Mouse (Mus musculus) MEL (cell line): Measurements from ENCODE around the gene Mmgt2. TPM values are rescaled to one million over a fixed set of nuclear protein-coding genes. Genes with fewer than 3 reads are reported as not detected.

Experiments used
- DNase-seq: peaks from one replicate; pipeline ENCODE4 v3.0.0; 2011; ENCODE audit warnings: low read depth, low spot score
- H3K27ac ChIP-seq: 2 replicates; pipeline ENCODE4 v1.5.1; 2012; ENCODE audit warnings: low read depth, mild to moderate bottlenecking, control low read depth, low read length, moderate library complexity; ENCODE audit not compliant: control insufficient read depth
- H3K27me3 ChIP-seq, 2 experiments: fragments of 150-350 bp in 1 of 2; sonication (generic) in 1 of 2; 2 replicates each; pipeline ENCODE4 v1.6.1; 2012; ENCODE audit warnings: low read length in 2 of 2, mild to moderate bottlenecking in 2 of 2, improper control_type of control experiment in 1 of 2, moderate library complexity in 1 of 2; ENCODE audit not compliant: insufficient read depth in 2 of 2, control insufficient read depth in 1 of 2
- H3K36me3 ChIP-seq, 2 experiments: 2 replicates each; pipeline ENCODE4 v1.6.1; 2012 to 2014; ENCODE audit warnings: low read length in 2 of 2, improper control_type of control experiment in 1 of 2, inconsistent platforms in 1 of 2, mild to moderate bottlenecking in 1 of 2; ENCODE audit not compliant: insufficient read depth in 2 of 2, control insufficient read depth in 1 of 2
- H3K4me1 ChIP-seq, 2 experiments: fragments of 150-350 bp in 1 of 2; sonication (generic) in 1 of 2; 2 replicates each; pipeline ENCODE4 v1.6.1; 2012; ENCODE audit warnings: low read length in 2 of 2, improper control_type of control experiment in 1 of 2, mild to moderate bottlenecking in 1 of 2; ENCODE audit not compliant: insufficient read depth in 2 of 2, control insufficient read depth in 1 of 2
- H3K4me3 ChIP-seq, 2 experiments: fragments of 150-350 bp in 1 of 2; sonication (generic) in 1 of 2; 2 replicates each; pipeline ENCODE4 v1.5.1; 2012; ENCODE audit warnings: low read depth in 2 of 2, low read length in 2 of 2, mild to moderate bottlenecking in 2 of 2, moderate library complexity in 2 of 2, control low read depth in 1 of 2, improper control_type of control experiment in 1 of 2; ENCODE audit not compliant: control insufficient read depth in 1 of 2, insufficient read depth in 1 of 2
- H3K79me2 ChIP-seq: 2 replicates; pipeline ENCODE4 v1.6.1; 2012; ENCODE audit warnings: mild to moderate bottlenecking, low read length, moderate library complexity; ENCODE audit not compliant: control insufficient read depth, poor library complexity, insufficient read depth
- H3K9ac ChIP-seq: 2 replicates; pipeline ENCODE4 v1.6.1; 2012; ENCODE audit warnings: low read depth, mild to moderate bottlenecking, control low read depth, low read length, moderate library complexity; ENCODE audit not compliant: control insufficient read depth, poor library complexity, severe bottlenecking
- H3K9me3 ChIP-seq: fragments of 150-350 bp; sonication (generic); replicated peaks from 2 replicates; pipeline ENCODE4 v1.6.1; 2012; ENCODE audit warnings: mild to moderate bottlenecking, low read length, improper control_type of control experiment, moderate library complexity; ENCODE audit not compliant: insufficient read depth
- CHD1 ChIP-seq: IDR thresholded peaks from 2 replicates; pipeline ENCODE4 v1.6.1; 2012; ENCODE audit warnings: low read depth, mild to moderate bottlenecking, inconsistent platforms, low read length, improper control_type of control experiment
- CHD2 ChIP-seq: IDR thresholded peaks from 2 replicates; pipeline ENCODE4 v1.6.1; 2011; ENCODE audit warnings: low read length, improper control_type of control experiment
- E2F4 ChIP-seq: IDR thresholded peaks from 2 replicates; pipeline ENCODE4 v1.6.1; 2011; ENCODE audit warnings: low read depth, low read length, improper control_type of control experiment, borderline replicate concordance
- EP300 ChIP-seq, 2 experiments: IDR thresholded peaks; 2 replicates each; pipeline ENCODE4 v1.6.1; 2011; ENCODE audit warnings: improper control_type of control experiment in 2 of 2, low read length in 2 of 2, low read depth in 1 of 2, mild to moderate bottlenecking in 1 of 2
- ETS1 ChIP-seq: IDR thresholded peaks from 2 replicates; pipeline ENCODE4 v1.6.1; 2012; ENCODE audit warnings: low read depth, mild to moderate bottlenecking, inconsistent platforms, low read length, improper control_type of control experiment, moderate library complexity
- GABPA ChIP-seq: IDR thresholded peaks from 2 replicates; pipeline ENCODE4 v1.6.1; 2012; ENCODE audit warnings: low read depth, mild to moderate bottlenecking, inconsistent platforms, low read length, improper control_type of control experiment, moderate library complexity
- JUND ChIP-seq: IDR thresholded peaks from 2 replicates; pipeline ENCODE4 v1.6.1; 2011; ENCODE audit warnings: low read depth, mild to moderate bottlenecking, improper control_type of control experiment, low read length
- KAT2A ChIP-seq: conservative IDR thresholded peaks from 2 replicates; pipeline ENCODE4 v1.6.1; 2012; ENCODE audit warnings: low read depth, low read length, improper control_type of control experiment, inconsistent platforms
- MAFK ChIP-seq: IDR thresholded peaks from 2 replicates; pipeline ENCODE4 v1.6.1; 2011; ENCODE audit warnings: low read depth, mild to moderate bottlenecking, low read length, improper control_type of control experiment, borderline replicate concordance
- MAX ChIP-seq: IDR thresholded peaks from 2 replicates; pipeline ENCODE4 v1.6.1; 2011; ENCODE audit warnings: low read length, improper control_type of control experiment
- MXI1 ChIP-seq: IDR thresholded peaks from 2 replicates; pipeline ENCODE4 v1.6.1; 2011; ENCODE audit warnings: mild to moderate bottlenecking, low read depth, low read length, improper control_type of control experiment
- NRF1 ChIP-seq: IDR thresholded peaks from 2 replicates; pipeline ENCODE4 v1.6.1; 2014; ENCODE audit warnings: low read depth, mild to moderate bottlenecking, inconsistent platforms, low read length, improper control_type of control experiment, moderate library complexity; ENCODE audit not compliant: poor library complexity, insufficient read depth, severe bottlenecking
- POLR2A ChIP-seq, 2 experiments: IDR thresholded peaks; 2 replicates each; pipeline ENCODE4 v1.6.1; 2011 to 2012; ENCODE audit warnings: low read length in 2 of 2, mild to moderate bottlenecking in 2 of 2, control low read depth in 1 of 2, improper control_type of control experiment in 1 of 2, low read depth in 1 of 2, moderate library complexity in 1 of 2; ENCODE audit not compliant: control insufficient read depth in 1 of 2, insufficient read depth in 1 of 2, poor library complexity in 1 of 2
- POLR2AphosphoS2 ChIP-seq: IDR thresholded peaks from 2 replicates; pipeline ENCODE4 v1.6.1; 2011; ENCODE audit warnings: low read length, improper control_type of control experiment
- POLR2AphosphoS5 ChIP-seq: IDR thresholded peaks from 2 replicates; pipeline ENCODE4 v1.6.1; 2012; ENCODE audit warnings: low read depth, borderline replicate concordance, mild to moderate bottlenecking, inconsistent platforms, low read length, moderate library complexity, mixed read lengths
- RCOR1 ChIP-seq: IDR thresholded peaks from 2 replicates; pipeline ENCODE4 v1.6.1; 2012; ENCODE audit warnings: low read depth, mild to moderate bottlenecking, inconsistent platforms, low read length, improper control_type of control experiment
- SIN3A ChIP-seq: IDR thresholded peaks from 2 replicates; pipeline ENCODE4 v1.6.1; 2012; ENCODE audit warnings: low read length, improper control_type of control experiment, inconsistent platforms
- SMC3 ChIP-seq: IDR thresholded peaks from 2 replicates; pipeline ENCODE4 v1.6.1; 2011; ENCODE audit warnings: low read depth, low read length, improper control_type of control experiment
- TAL1 ChIP-seq: IDR thresholded peaks from 2 replicates; pipeline ENCODE4 v1.6.1; 2012; ENCODE audit warnings: mild to moderate bottlenecking, inconsistent platforms, low read length, moderate library complexity, mixed read lengths
- TBP ChIP-seq: IDR thresholded peaks from 2 replicates; pipeline ENCODE4 v1.8.0; 2011; ENCODE audit warnings: low read depth, low read length, improper control_type of control experiment
- TCF12 ChIP-seq: IDR thresholded peaks from 2 replicates; pipeline ENCODE4 v1.6.1; 2014; ENCODE audit warnings: low read depth, mild to moderate bottlenecking, inconsistent platforms, low read length, improper control_type of control experiment, moderate library complexity
- UBTF ChIP-seq: IDR thresholded peaks from 2 replicates; pipeline ENCODE4 v1.6.1; 2012; ENCODE audit warnings: low read depth, mild to moderate bottlenecking, inconsistent platforms, low read length, improper control_type of control experiment, moderate library complexity, borderline replicate concordance; ENCODE audit not compliant: insufficient read depth
- ZC3H11A ChIP-seq: IDR thresholded peaks from 2 replicates; pipeline ENCODE4 v1.6.1; 2012; ENCODE audit warnings: low read depth, mild to moderate bottlenecking, inconsistent platforms, low read length, improper control_type of control experiment
- ZMIZ1 ChIP-seq: IDR thresholded peaks from 2 replicates; pipeline ENCODE4 v1.6.1; 2012; ENCODE audit warnings: low read depth, mild to moderate bottlenecking, inconsistent platforms, low read length, improper control_type of control experiment, moderate library complexity
- polyA plus RNA-seq, 2 experiments: library from polyadenylated mRNA; stranded (reverse) in 1 of 2; unstranded in 1 of 2; fragments of >175 nt in 1 of 2; fragments of >200 nt in 1 of 2; gene quantifications; 2 replicates each; pipeline versions ENCODE4 v1.2.1 to v1.2.4; 2012; ENCODE audit warnings: low replicate concordance in 2 of 2, low read depth in 1 of 2; ENCODE audit not compliant: insufficient read length in 2 of 2, insufficient read depth in 1 of 2, missing spikeins in 1 of 2
- total RNA-seq: library from RNA; depleted of rRNA; stranded (reverse); fragments of 300-350 nt; gene quantifications from 2 replicates; pipeline ENCODE4 v1.2.3, GENCODE M21; 2012

Mmgt2 gene
- total and polyA plus RNA-seq, 3 experiments, result 24.1 to 51.9 TPM; not detected in 1

DNA sequence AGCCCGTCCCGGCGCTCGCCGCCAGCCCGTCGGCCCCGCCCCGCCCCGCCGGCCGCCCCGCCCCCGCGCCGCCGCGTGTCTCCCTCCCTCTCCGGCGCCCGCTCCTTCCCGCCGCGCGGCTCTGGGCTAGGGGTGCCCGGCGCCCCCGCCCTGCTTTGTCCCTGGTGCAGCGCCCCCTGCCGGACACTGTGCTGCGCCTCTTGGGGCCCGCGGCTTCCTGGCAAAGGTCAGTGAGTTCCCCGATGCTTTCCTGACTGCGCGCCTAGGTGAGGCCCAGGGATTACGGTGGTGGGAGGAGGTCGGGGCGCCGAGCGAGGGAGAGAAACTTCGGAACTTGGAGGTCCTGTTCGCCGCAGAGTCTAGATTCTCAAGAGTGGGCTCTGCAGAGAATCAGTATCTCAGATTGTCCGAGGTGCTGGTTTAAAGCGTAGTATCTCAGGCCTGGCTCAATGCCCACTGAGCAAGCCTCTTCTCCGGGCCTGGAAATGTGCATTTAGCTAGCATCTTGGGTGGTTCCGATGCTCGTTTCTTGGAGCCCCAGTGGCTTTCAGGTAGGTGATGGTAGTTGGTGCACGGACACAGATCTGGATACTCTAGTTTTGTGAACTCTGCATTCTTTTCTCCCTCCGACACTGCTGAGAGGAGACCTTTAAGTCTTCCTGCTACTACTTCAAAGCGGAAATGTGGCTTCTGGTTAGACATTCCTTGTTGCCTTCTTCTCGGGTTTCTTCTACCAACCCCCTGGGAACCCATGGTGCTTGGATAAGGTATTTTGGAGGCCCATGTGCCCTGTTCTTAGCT, at the start of gene Mmgt2 (continued):
- TF ChIP-seq TBP, result peak; percentile 76
- peak; percentile 46 for TF ChIP-seq MAX
- 0 out of 2 replicates have a peak, but pooled peaks have one; percentile 34 for TF ChIP-seq TCF12
- peak; percentile 52; the same call in 1 of the 2 replicates for TF ChIP-seq MXI1
- peak; percentile 61 for TF ChIP-seq SIN3A

DNA sequence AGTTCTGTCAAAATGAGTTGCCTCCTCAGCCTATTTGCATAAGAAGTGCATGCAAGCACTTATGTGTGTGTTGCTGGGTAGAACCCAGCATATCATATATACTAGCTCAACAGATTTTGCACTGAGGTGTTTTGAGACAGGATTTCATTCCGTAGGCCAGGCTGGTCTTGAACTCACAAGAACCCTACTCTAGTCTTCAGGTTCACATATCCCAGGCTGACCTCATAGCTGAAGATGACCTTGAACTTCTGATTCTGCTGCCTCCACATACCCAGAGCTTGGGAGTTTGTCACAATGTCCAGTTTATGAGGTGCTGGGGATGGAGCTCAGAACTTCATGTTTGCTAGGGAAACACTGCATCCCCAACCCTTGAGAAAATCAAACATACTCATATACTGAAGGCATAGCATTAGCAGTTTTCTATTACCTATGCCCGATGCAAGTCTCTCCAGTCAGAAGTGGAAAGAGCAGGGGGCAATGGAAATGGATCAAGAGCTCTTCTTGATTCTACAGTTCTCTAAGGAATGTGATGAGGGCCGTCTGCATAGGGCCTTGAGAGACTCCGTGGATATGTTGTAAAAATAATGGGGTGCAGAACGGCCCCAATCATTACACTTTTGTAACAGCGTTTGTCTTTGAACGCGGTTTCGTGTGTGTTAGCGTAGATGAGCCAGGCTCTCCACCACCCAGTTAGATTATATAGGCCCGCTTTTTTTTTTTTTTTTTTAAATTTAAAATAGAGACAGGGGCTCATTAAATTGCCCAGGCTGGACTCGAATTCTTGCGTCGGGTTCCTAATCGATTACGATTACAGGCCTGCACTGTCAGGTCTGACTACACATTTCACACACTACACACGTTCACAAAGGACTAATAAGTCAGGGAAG, 46.5 kb upstream of the Mmgt2 start:
- no peak for DNase-seq
- Histone ChIP-seq H3K27me3 (no peaks in the 10 kb centered on the region), H3K9ac (peak overlapping the region; percentile 89), H3K4me3 (peak overlapping the region; percentile 25 to 44), H3K36me3 (peaks cover 12 to 26% of the 10 kb centered on the region in 2 experiments), H3K9me3 (no peaks in the 10 kb centered on the region), H3K27ac (peak overlapping the region; percentile 92), H3K4me1 (peaks cover 0 to 13% of the 10 kb centered on the region in 2 experiments; a peak in 2 of 4 replicates), H3K79me2 (peaks cover 25% of the 10 kb centered on the region)
- TF ChIP-seq CHD2, result no peak
- 0 out of 2 replicates have a peak, but pooled peaks have one; percentile 76 for TF ChIP-seq UBTF
- TF ChIP-seq TBP, result 0 out of 2 replicates have a peak, but pooled peaks have one; percentile 11
- no peak for TF ChIP-seq NRF1
- no peak for TF ChIP-seq POLR2AphosphoS2
- no peak for TF ChIP-seq POLR2AphosphoS5
- no peak for TF ChIP-seq MXI1
- no peak for TF ChIP-seq JUND
- TF ChIP-seq MAX, result no peak
- peak; percentile 34 to 90; a peak in 2 of 4 replicates for TF ChIP-seq POLR2A (IDR thresholded peaks at IDR 0.05; ENCODE audit: control insufficient read depth in 1 of 2, insufficient read depth in 1 of 2, low read depth in 1 of 2, low read length in 2 of 2, poor library complexity in 1 of 2)
- TF ChIP-seq SMC3, result no peak
- no peak for TF ChIP-seq ZC3H11A

- TF ChIP-seq E2F4 (no peak), RCOR1 (no peak), MAFK (no peak), POLR2A (IDR thresholded peaks at IDR 0.05; ENCODE audit: control insufficient read depth in 1 of 2, insufficient read depth in 1 of 2, low read depth in 1 of 2, low read length in 2 of 2, poor library complexity in 1 of 2) (peak; percentile 97 to 100), POLR2AphosphoS5 (peak; percentile 97), GABPA (no peak), POLR2AphosphoS2 (no peak), KAT2A (no peak), MXI1 (no peak), UBTF (0 out of 2 replicates have a peak, but pooled peaks have one; percentile 81), ZMIZ1 (no peak), CHD1 (no peak), EP300 (IDR thresholded peaks at IDR 0.05; ENCODE audit: low read depth in 1 of 2, low read length in 2 of 2) (no peak), ETS1 (no peak), TBP (peak; percentile 99), TAL1 (no peak)
- TF ChIP-seq, all 39 proteins: peak for 4
- peak; percentile 100 for DNase-seq
- Histone ChIP-seq H3K9ac (peak overlapping the region; percentile 97), H3K27me3 (no peaks in the 10 kb centered on the region), H3K79me2 (peaks cover 25% of the 10 kb centered on the region), H3K27ac (peak overlapping the region; percentile 99), H3K36me3 (peaks cover 12 to 26% of the 10 kb centered on the region in 2 experiments), H3K4me1 (peaks cover 0 to 13% of the 10 kb centered on the region in 2 experiments; a peak in 2 of 4 replicates), H3K9me3 (no peaks in the 10 kb centered on the region), H3K4me3 (peak overlapping the region; percentile 55 to 97)
These were observed 45.7 kb upstream of the Mmgt2 start for GRCm38 (mm10) chr11:62602619-62603311.
